Mouse (Mus musculus) stomach, embryonic 16.5 days (tissue): Measurements from ENCODE around the gene Ubqln1. TPM values are rescaled to one million over a fixed set of nuclear protein-coding genes. Genes with fewer than 3 reads are reported as not detected.
"Not testable (repeated sequence)": the region's sequence is repeated elsewhere in the genome, so short reads cannot be mapped to it uniquely, and the experiment has no call there.

Experiments
- ATAC-seq: fragments of 200-750 bp; cut with Nextera tagmentation; 2 replicates; pipeline ENCODE4 v1.8.0; 2017; ENCODE audit warnings: moderate number of reproducible peaks, moderate TSS enrichment; ENCODE audit not compliant: insufficient read depth, low FRiP score
- H3K27ac ChIP-seq: fragments of 300-500 bp; sonication (generic); 2 replicates; pipeline ENCODE4 v1.5.1; 2014; ENCODE audit warnings: low read length
- H3K27me3 ChIP-seq: fragments of 300-500 bp; sonication (generic); 2 replicates; pipeline ENCODE4 v1.6.1; 2014; ENCODE audit warnings: low read length, control low read depth, mixed read lengths; ENCODE audit not compliant: control insufficient read depth, insufficient read depth
- H3K36me3 ChIP-seq: fragments of 300-500 bp; sonication (generic); 2 replicates; pipeline ENCODE4 v1.6.1; 2014; ENCODE audit warnings: low read length; ENCODE audit not compliant: control insufficient read depth, insufficient read depth
- H3K4me1 ChIP-seq: fragments of 300-500 bp; sonication (generic); 2 replicates; pipeline ENCODE4 v1.6.1; 2014; ENCODE audit warnings: low read length, control low read depth, mixed read lengths; ENCODE audit not compliant: control insufficient read depth, insufficient read depth
- H3K4me2 ChIP-seq: fragments of 300-500 bp; sonication (generic); 2 replicates; pipeline ENCODE4 v1.6.1; 2014; ENCODE audit warnings: low read depth, low read length, mixed read lengths
- H3K4me3 ChIP-seq: fragments of 300-500 bp; sonication (generic); replicated peaks from 2 replicates; pipeline ENCODE4 v1.5.1; 2014; ENCODE audit warnings: mild to moderate bottlenecking, low read length
- H3K9ac ChIP-seq: fragments of 300-500 bp; sonication (generic); 2 replicates; pipeline ENCODE4 v1.6.1; 2014; ENCODE audit warnings: low read length
- H3K9me3 ChIP-seq: fragments of 300-500 bp; sonication (generic); replicated peaks from 2 replicates; pipeline ENCODE4 v1.6.1; 2016; ENCODE audit warnings: low read length, control low read depth; ENCODE audit not compliant: control insufficient read depth
- WGBS: fragments of 180-500 bp; shearing (Covaris S2); extraction: QIAGEN DNeasy Blood & Tissue Kit; methylation state at CpG from one replicate; pipeline ENCODE4 v1.1.7; 2014; 5-methylcytosine and 5-hydroxymethylcytosine counted together
- polyA plus RNA-seq: library from polyadenylated mRNA; unstranded; fragments of >200 nt; fragmentation: Nextera tagmentation; extraction: Ambion mirVana; gene quantifications from 2 replicates; pipeline ENCODE4 v1.2.1, GENCODE M21; 2015

Ubqln1 gene
- polyA plus RNA-seq, 1 experiment from 2014 or later: 80.1 TPM

GRCm38 (mm10) chr13:58156031-58156430 lies 59.4 kb downstream of the Ubqln1 start:
- H3K4me2 ChIP-seq: no peak overlapping the region
- H3K4me3 ChIP-seq: no peak overlapping the region
- no peaks in the 10 kb centered on the region for H3K27me3 ChIP-seq
- WGBS: 81% methylated on average over 2 of the region's 2 CpGs
- H3K36me3 ChIP-seq: peaks cover 9% of the 10 kb centered on the region; the same call in 1 of the 2 replicates
- no peak overlapping the region for H3K27ac ChIP-seq
- peaks cover 5% of the 10 kb centered on the region; the same call in 1 of the 2 replicates for H3K4me1 ChIP-seq
- ATAC-seq: no peak
- H3K9ac ChIP-seq: no peak overlapping the region
- no peaks in the 10 kb centered on the region for H3K9me3 ChIP-seq

- 77% methylated on average over 11 of the region's 11 CpGs for WGBS
- Histone ChIP-seq H3K4me1 (no peaks in the 10 kb centered on the region; the same call in 1 of the 2 replicates), H3K27me3 (no peaks in the 10 kb centered on the region), H3K9ac (no peak overlapping the region), H3K4me2 (no peak overlapping the region), H3K4me3 (no peak overlapping the region), H3K9me3 (no peaks in the 10 kb centered on the region), H3K36me3 (no peaks in the 10 kb centered on the region), H3K27ac (no peak overlapping the region)
- no peak for ATAC-seq
Observed at GRCm38 (mm10) chr13:58150442-58150841, 65.0 kb downstream of the Ubqln1 start.

- no peak for ATAC-seq
Observed at GRCm38 (mm10) chr13:58149629-58150028, 65.8 kb downstream of the Ubqln1 start.

GRCm38 (mm10) chr13:58149033-58149558 lies 66.4 kb downstream of the Ubqln1 start:
- no peaks in the 10 kb centered on the region for H3K27me3 ChIP-seq
- H3K4me3 ChIP-seq: peak overlapping the region; percentile 39
- H3K4me2 ChIP-seq: peak overlapping the region; percentile 71
- no peaks in the 10 kb centered on the region; the same call in 1 of the 2 replicates for H3K4me1 ChIP-seq
- H3K9ac ChIP-seq: no peak overlapping the region; the same call in 1 of the 2 replicates
- no peak overlapping the region for H3K27ac ChIP-seq
- H3K9me3 ChIP-seq: no peaks in the 10 kb centered on the region
- 48% methylated on average over 5 of the region's 5 CpGs for WGBS
- ATAC-seq: peak; percentile 56; the same call in 1 of the 2 replicates
- no peaks in the 10 kb centered on the region for H3K36me3 ChIP-seq

More at GRCm38 (mm10) chr13:58149629-58150028, 65.8 kb downstream of the Ubqln1 start:
- Histone ChIP-seq H3K4me3 (no peak overlapping the region), H3K27ac (no peak overlapping the region), H3K4me1 (no peaks in the 10 kb centered on the region; the same call in 1 of the 2 replicates), H3K9ac (no peak overlapping the region), H3K4me2 (no peak overlapping the region), H3K36me3 (no peaks in the 10 kb centered on the region), H3K27me3 (no peaks in the 10 kb centered on the region), H3K9me3 (no peaks in the 10 kb centered on the region)
- 72% methylated on average over 3 of the region's 3 CpGs for WGBS

- WGBS: 1% methylated on average over 17 of the region's 17 CpGs
- H3K27me3 ChIP-seq: no peaks in the 10 kb centered on the region
- no peaks in the 10 kb centered on the region; the same call in 1 of the 2 replicates for H3K4me1 ChIP-seq
- no peaks in the 10 kb centered on the region for H3K36me3 ChIP-seq
- H3K27ac ChIP-seq: no peak overlapping the region
- H3K9me3 ChIP-seq: no peaks in the 10 kb centered on the region
- ATAC-seq: peak; percentile 89
- peak overlapping the region; percentile 39 for H3K4me3 ChIP-seq
- H3K9ac ChIP-seq: peak overlapping the region; percentile 22
- peak overlapping the region; percentile 71 for H3K4me2 ChIP-seq
Observed at GRCm38 (mm10) chr13:58148256-58148831, 67.1 kb downstream of the Ubqln1 start.

GRCm38 (mm10) chr13:58147760-58148159 lies 67.7 kb downstream of the Ubqln1 start:
- Histone ChIP-seq H3K4me2 (no peak overlapping the region), H3K27ac (no peak overlapping the region), H3K4me1 (no peaks in the 10 kb centered on the region; the same call in 1 of the 2 replicates), H3K9me3 (no peaks in the 10 kb centered on the region), H3K4me3 (no peak overlapping the region), H3K36me3 (no peaks in the 10 kb centered on the region), H3K9ac (no peak overlapping the region), H3K27me3 (no peaks in the 10 kb centered on the region)
- ATAC-seq: no peak
- 75% methylated on average over 1 of the region's 1 CpGs for WGBS

- not testable (repeated sequence) for H3K9me3 ChIP-seq, H3K27me3 ChIP-seq, H3K36me3 ChIP-seq, H3K4me3 ChIP-seq, H3K4me1 ChIP-seq, H3K4me2 ChIP-seq, ATAC-seq, H3K27ac ChIP-seq, H3K9ac ChIP-seq
- 94% methylated on average over 8 of the region's 8 CpGs for WGBS
Observed at GRCm38 (mm10) chr13:58146603-58147002, 68.8 kb downstream of the Ubqln1 start.

GRCm38 (mm10) chr13:58131692-58132091 lies 83.8 kb downstream of the Ubqln1 start:
- Histone ChIP-seq H3K36me3 (no peaks in the 10 kb centered on the region), H3K27ac (no peak overlapping the region), H3K27me3 (no peaks in the 10 kb centered on the region), H3K4me3 (no peak overlapping the region), H3K4me2 (no peak overlapping the region), H3K9me3 (no peaks in the 10 kb centered on the region; the same call in 1 of the 2 replicates), H3K4me1 (peaks cover 5% of the 10 kb centered on the region), H3K9ac (no peak overlapping the region)
- 46% methylated on average over 3 of the region's 3 CpGs for WGBS
- ATAC-seq: no peak

GRCm38 (mm10) chr13:58129687-58130246 lies 85.7 kb downstream of the Ubqln1 start:
- ATAC-seq: no peak
- H3K27ac ChIP-seq: peak overlapping the region; percentile 98
- peak overlapping the region; percentile 72 for H3K4me2 ChIP-seq
- H3K27me3 ChIP-seq: no peaks in the 10 kb centered on the region
- peaks cover 15% of the 10 kb centered on the region for H3K4me1 ChIP-seq
- WGBS: 24% methylated on average over 4 of the region's 4 CpGs
- H3K4me3 ChIP-seq: peak overlapping the region; percentile 97
- no peaks in the 10 kb centered on the region for H3K36me3 ChIP-seq
- H3K9me3 ChIP-seq: no peaks in the 10 kb centered on the region
- peak overlapping the region; percentile 100 for H3K9ac ChIP-seq
